In the genomic region with DNA sequence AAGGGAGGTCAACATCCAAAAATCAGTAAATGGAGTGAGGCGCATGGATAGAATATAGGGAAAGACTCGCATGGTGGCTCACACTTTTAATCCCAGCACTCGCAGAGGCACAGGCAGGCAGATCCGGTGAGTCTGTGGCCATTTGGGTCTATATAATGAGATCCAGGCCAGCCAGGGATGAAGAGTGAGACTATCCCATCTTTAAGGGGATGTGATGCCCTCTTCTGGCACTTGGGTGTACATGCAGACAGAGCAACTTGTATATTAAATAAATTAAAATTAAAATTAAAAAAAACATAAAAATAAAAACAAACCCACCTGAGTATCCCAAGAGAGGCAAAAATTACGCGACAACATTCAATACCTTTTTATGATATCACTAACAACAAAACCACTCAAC, we compare ENCODE assay signal across 18 mouse cellular contexts. TPM values are rescaled to one million over a fixed set of nuclear protein-coding genes. Genes with fewer than 3 reads are reported as not detected.
A peak's percentile ranks its signal among the peaks of the same experiment; 100 is the strongest.
DNase-seq lines count a peak whose midpoint lies in the region; ATAC-seq and TF ChIP-seq lines count a peak whose summit lies in the region.
"Had no signal": no experiment of that assay in that cellular context is flagged by ENCODE, and none has a peak within 500 bp of the region (broad histone marks: within the 10 kb centered on the region; RNA-seq: fewer than 3 reads in every experiment).

No protein-coding gene starts in this region.

- no peaks in the 10 kb centered on the region for H3K9me3 ChIP-seq in forebrain, embryonic 14.5 days (replicated peaks; ENCODE audit: control insufficient read depth, low read length)
- H3K9me3 ChIP-seq in forebrain, embryonic 12.5 days: no peaks in the 10 kb centered on the region
- no peaks in the 10 kb centered on the region for H3K9me3 ChIP-seq in liver, postnatal 0 days (ENCODE audit: low read length)
- H3K9me3 ChIP-seq: heart, embryonic 10.5 days; hindbrain, embryonic 10.5 days; liver, embryonic 13.5 days; neural tube, embryonic 15.5 days had no signal

- in situ Hi-C loops in Patski (cut with MboI; ENCODE audit: low pct_unique_long_range_greater_than_20kb): no loop called here

- peak; percentile 17 for DNase-seq in forebrain, embryonic 14.5 days (ENCODE audit: low spot score)
- DNase-seq in liver, postnatal 0 days: no peak
- no peak for DNase-seq in liver
- DNase-seq in Patski (ENCODE audit: low read depth, low spot score): no peak
- peak; percentile 41 for DNase-seq in retina, embryonic 14.5 days (ENCODE audit: low spot score)
- DNase-seq in right cerebral cortex, postnatal 14 days: no peak
- DNase-seq: kidney, adult 8-10 months; liver, embryonic 13.5 days; thymus, postnatal 25 days had no signal

- CTCF ChIA-PET in Patski (lab: Charles Lee): no interaction called here

- H3K36me3 ChIP-seq in forebrain, embryonic 14.5 days (ENCODE audit: control insufficient read depth, insufficient read depth, low read length): no peaks in the 10 kb centered on the region
- H3K36me3 ChIP-seq in forebrain, embryonic 12.5 days (replicated peaks): no peaks in the 10 kb centered on the region
- no peaks in the 10 kb centered on the region for H3K36me3 ChIP-seq in liver, postnatal 0 days (replicated peaks; ENCODE audit: insufficient read depth, low read length)
- H3K36me3 ChIP-seq: heart, embryonic 10.5 days; hindbrain, embryonic 10.5 days; liver, embryonic 13.5 days; neural tube, embryonic 15.5 days had no signal

- WGBS in forebrain, embryonic 14.5 days: 78% methylated on average over 6 of the region's 6 CpGs
- 78% methylated on average over 6 of the region's 6 CpGs for WGBS in forebrain, embryonic 12.5 days
- WGBS in liver, postnatal 0 days (ENCODE audit: insufficient replicate concordance): 69% methylated on average over 6 of the region's 6 CpGs

- H3K4me2 ChIP-seq in forebrain, embryonic 14.5 days (ENCODE audit: low read length): no peak overlapping the region
- no peak overlapping the region for H3K4me2 ChIP-seq in forebrain, embryonic 12.5 days
- H3K4me2 ChIP-seq in liver, postnatal 0 days (ENCODE audit: low read depth, low read length): no peak overlapping the region
- H3K4me2 ChIP-seq: liver, embryonic 13.5 days; neural tube, embryonic 15.5 days had no signal

- no peak overlapping the region for H3K9ac ChIP-seq in forebrain, embryonic 14.5 days (ENCODE audit: low read length)
- no peak overlapping the region for H3K9ac ChIP-seq in forebrain, embryonic 12.5 days
- H3K9ac ChIP-seq in liver, postnatal 0 days (replicated peaks): no peak overlapping the region
- H3K9ac ChIP-seq: liver, embryonic 13.5 days; neural tube, embryonic 15.5 days had no signal

- TF ChIP-seq CTCF in liver, postnatal 0 days (IDR thresholded peaks at IDR 0.05; ENCODE audit: low read depth): 0 out of 2 replicates have a peak, but pooled peaks have one; percentile 15
- peak; percentile 41 for TF ChIP-seq CTCF in Patski (IDR thresholded peaks at IDR 0.05)

- no peaks in the 10 kb centered on the region for H3K4me1 ChIP-seq in forebrain, embryonic 14.5 days (ENCODE audit: control insufficient read depth, insufficient read depth, low read length)
- H3K4me1 ChIP-seq in forebrain, embryonic 12.5 days: peaks cover 5% of the 10 kb centered on the region; the same call in 1 of the 2 replicates
- no peaks in the 10 kb centered on the region for H3K4me1 ChIP-seq in liver, postnatal 0 days (ENCODE audit: insufficient read depth)
- H3K4me1 ChIP-seq: liver, embryonic 13.5 days; neural tube, embryonic 15.5 days had no signal

- H3K27ac ChIP-seq in forebrain, embryonic 14.5 days (ENCODE audit: low read depth, low read length): no peak overlapping the region
- no peak overlapping the region for H3K27ac ChIP-seq in forebrain, embryonic 12.5 days
- H3K27ac ChIP-seq in liver, postnatal 0 days (ENCODE audit: low read depth): no peak overlapping the region
- H3K27ac ChIP-seq: heart, embryonic 10.5 days; hindbrain, embryonic 10.5 days; liver, embryonic 13.5 days; macrophage; neural tube, embryonic 15.5 days had no signal

- H3K4me3 ChIP-seq in forebrain, embryonic 14.5 days (ENCODE audit: low read depth, low read length): no peak overlapping the region
- no peak overlapping the region for H3K4me3 ChIP-seq in forebrain, embryonic 12.5 days (replicated peaks)
- no peak overlapping the region for H3K4me3 ChIP-seq in liver, postnatal 0 days (ENCODE audit: low read depth, low read length)
- H3K4me3 ChIP-seq: heart, embryonic 10.5 days; hindbrain, embryonic 10.5 days; liver, embryonic 13.5 days; neural tube, embryonic 15.5 days had no signal

- ATAC-seq in forebrain, embryonic 14.5 days: no peak
- no peak for ATAC-seq in forebrain, embryonic 12.5 days (ENCODE audit: low FRiP score)
- ATAC-seq in liver, postnatal 0 days: no peak
- no peak for ATAC-seq in Patski
- ATAC-seq in granulocyte monocyte progenitor cell, adult 5-6 weeks (replicated peaks; ENCODE audit: poor library complexity, severe bottlenecking): no peak

- POLR2A ChIA-PET in Patski (lab: Charles Lee): no interaction called here

- no peaks in the 10 kb centered on the region for H3K27me3 ChIP-seq in forebrain, embryonic 14.5 days (replicated peaks; ENCODE audit: control insufficient read depth, insufficient read depth, low read length)
- peaks cover 7% of the 10 kb centered on the region; the same call in 1 of the 2 replicates for H3K27me3 ChIP-seq in forebrain, embryonic 12.5 days
- no peaks in the 10 kb centered on the region for H3K27me3 ChIP-seq in liver, postnatal 0 days (ENCODE audit: insufficient read depth, low read length)
- peaks cover 44% of the 10 kb centered on the region for H3K27me3 ChIP-seq in Patski
- H3K27me3 ChIP-seq: neural tube, embryonic 15.5 days had no signal

- no peak for TF ChIP-seq EP300 in liver, postnatal 0 days (IDR thresholded peaks at IDR 0.05; ENCODE audit: low read depth)

RNA-seq across cellular contexts. Expression of gene Pla2g4e, which starts 20.4 kb away (rescaled TPM):
- 1.1 and 1.7 TPM in 2 replicates for polyA plus RNA-seq in forebrain, embryonic 14.5 days (2014; fragmentation: Nextera tagmentation; extraction: Ambion mirVana)
- polyA plus RNA-seq in forebrain, embryonic 12.5 days (2016; fragmentation: Nextera tagmentation; extraction: Ambion mirVana): 0.08 and 0.14 TPM in 2 replicates
- not detected in 2 replicates for polyA plus RNA-seq in liver, postnatal 0 days (2015; fragmentation: Nextera tagmentation; extraction: Ambion mirVana)
- 0.01 TPM for polyA plus RNA-seq in Patski (2021)
- total RNA-seq in granulocyte monocyte progenitor cell, adult 5-6 weeks (2014; fragmentation: Nextera tagmentation): not detected in 2 replicates
- not detected in 2 replicates for total RNA-seq in granulocyte monocyte progenitor cell, adult 5-6 weeks (2017)
- total RNA-seq: monocyte, adult 5-6 weeks had no signal
- polyA plus RNA-seq: liver, embryonic 13.5 days; macrophage had no signal

RNA-seq across cellular contexts. Expression of gene Pla2g4d, which starts 23.5 kb away (rescaled TPM):
- not detected in 2 replicates for polyA plus RNA-seq in forebrain, embryonic 14.5 days (2014; fragmentation: Nextera tagmentation; extraction: Ambion mirVana)
- polyA plus RNA-seq in forebrain, embryonic 12.5 days (2016; fragmentation: Nextera tagmentation; extraction: Ambion mirVana): not detected in 2 replicates
- polyA plus RNA-seq in liver, postnatal 0 days (2015; fragmentation: Nextera tagmentation; extraction: Ambion mirVana): not detected in 2 replicates
- polyA plus RNA-seq in Patski (2021): not detected
- total RNA-seq in granulocyte monocyte progenitor cell, adult 5-6 weeks (2014; fragmentation: Nextera tagmentation): not detected in 2 replicates
- total RNA-seq in granulocyte monocyte progenitor cell, adult 5-6 weeks (2017): not detected in 2 replicates
- total RNA-seq: layer of hippocampus, adult 18-20 months; monocyte, adult 5-6 weeks had no signal
- polyA plus RNA-seq: heart, embryonic 10.5 days; hindbrain, embryonic 10.5 days; liver, embryonic 13.5 days; macrophage had no signal

RNA-seq across cellular contexts. Expression of gene Pla2g4f, which starts 48.4 kb away (rescaled TPM):
- polyA plus RNA-seq in forebrain, embryonic 14.5 days (2014; fragmentation: Nextera tagmentation; extraction: Ambion mirVana): not detected in 2 replicates
- not detected in 2 replicates for polyA plus RNA-seq in forebrain, embryonic 12.5 days (2016; fragmentation: Nextera tagmentation; extraction: Ambion mirVana)
- not detected in 2 replicates for polyA plus RNA-seq in liver, postnatal 0 days (2015; fragmentation: Nextera tagmentation; extraction: Ambion mirVana)
- polyA plus RNA-seq in Patski (2021): not detected
- total RNA-seq in granulocyte monocyte progenitor cell, adult 5-6 weeks (2014; fragmentation: Nextera tagmentation): not detected in 2 replicates
- not detected in 2 replicates for total RNA-seq in granulocyte monocyte progenitor cell, adult 5-6 weeks (2017)
- total RNA-seq: layer of hippocampus, adult 18-20 months; left cerebral cortex, postnatal 14 days; monocyte, adult 5-6 weeks had no signal
- polyA plus RNA-seq: hindbrain, embryonic 10.5 days; liver, embryonic 13.5 days; macrophage had no signal

Comparison
In these comparisons a context has a peak if more than half of its experiments do, and no peak if none do; other contexts are left out.
1. DNase-seq: peak in forebrain, embryonic 14.5 days (single experiment) and retina, embryonic 14.5 days (single experiment); none in liver, postnatal 0 days (single experiment), liver (single experiment), Patski (single experiment) and right cerebral cortex, postnatal 14 days (single experiment).